Mouse (Mus musculus) CH12.LX (cell line): ENCODE measurements at regions not wholly inside any gene's neighbourhood (a gene's known extent, or its start where the extent isn't known, plus 50 kb on each side); places are given as distances from the start of the nearest gene placed in this dataset.

ENCODE experiments used
- CTCF ChIP-seq, 2 experiments: IDR thresholded peaks in 1 of 2; conservative IDR thresholded peaks in 1 of 2; 2 replicates each; pipeline ENCODE4 v1.5.1; 2011 to 2012; ENCODE audit warnings: low read depth in 2 of 2, low read length in 2 of 2, improper control_type of control experiment in 1 of 2, inconsistent platforms in 1 of 2, mild to moderate bottlenecking in 1 of 2, moderate library complexity in 1 of 2
- EP300 ChIP-seq: IDR thresholded peaks from 2 replicates; pipeline ENCODE4 v1.6.1; 2011; ENCODE audit warnings: low read length, improper control_type of control experiment
- JUND ChIP-seq: conservative IDR thresholded peaks from 2 replicates; pipeline ENCODE4 v1.6.1; 2011; ENCODE audit warnings: low read depth, low read length, improper control_type of control experiment
- PAX5 ChIP-seq: IDR thresholded peaks from 2 replicates; pipeline ENCODE4 v1.6.1; 2012; ENCODE audit warnings: low read length, inconsistent platforms, mixed read lengths
- POLR2A ChIP-seq: IDR thresholded peaks from 2 replicates; pipeline ENCODE4 v1.6.1; 2011; ENCODE audit warnings: low read depth, mild to moderate bottlenecking, improper control_type of control experiment, low read length
- ZMIZ1 ChIP-seq: IDR thresholded peaks from 2 replicates; pipeline ENCODE4 v1.6.1; 2012; ENCODE audit warnings: low read depth, mild to moderate bottlenecking, inconsistent platforms, low read length, improper control_type of control experiment
- ZNF384 ChIP-seq: IDR thresholded peaks from 2 replicates; pipeline ENCODE4 v1.6.1; 2012; ENCODE audit warnings: low read depth, low read length, improper control_type of control experiment, inconsistent platforms

- no peak for TF ChIP-seq ZMIZ1
- TF ChIP-seq CTCF (conservative IDR thresholded peaks at IDR 0.05 in 1 of 2, IDR thresholded peaks at IDR 0.05 in 1 of 2; ENCODE audit: low read depth in 2 of 2, low read length in 2 of 2), result no peak
- no peak for TF ChIP-seq POLR2A
- TF ChIP-seq ZNF384, result no peak
- no peak for TF ChIP-seq PAX5
- no peak for TF ChIP-seq JUND
- no peak for TF ChIP-seq EP300
Observed at GRCm38 (mm10) chr10:106121826-106122225, 280.6 kb upstream of the Mettl25 start.
